Comparison of ENCODE assay signal across 9 mouse cellular contexts in the genomic region with DNA sequence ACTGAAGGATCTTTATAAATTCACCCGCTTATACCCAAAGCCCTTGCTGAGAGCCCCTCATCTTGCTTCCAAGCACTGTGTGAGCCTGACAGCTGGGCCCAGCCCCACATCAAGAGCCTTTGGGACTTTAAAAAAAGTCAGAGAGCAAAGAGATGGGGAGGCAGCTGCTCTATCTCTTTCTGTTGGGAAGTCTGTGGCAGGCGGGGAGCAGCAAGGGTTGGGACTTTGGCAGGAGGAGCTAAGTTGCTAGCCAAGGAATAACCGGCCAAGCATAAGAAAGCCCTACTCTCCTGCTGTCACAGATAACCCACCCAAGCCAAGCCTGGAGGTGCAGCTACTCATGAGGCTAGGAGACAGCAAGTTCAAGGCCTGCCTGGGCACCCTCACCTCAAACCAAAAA. TPM values are rescaled to one million over a fixed set of nuclear protein-coding genes. Genes with fewer than 3 reads are reported as not detected.
A peak's percentile ranks its signal among the peaks of the same experiment; 100 is the strongest.
DNase-seq lines count a peak whose midpoint lies in the region; ATAC-seq lines count a peak whose summit lies in the region.
"Had no signal": no experiment of that assay in that cellular context is flagged by ENCODE, and none has a peak within 500 bp of the region (broad histone marks: within the 10 kb centered on the region; RNA-seq: fewer than 3 reads in every experiment).

No protein-coding gene starts in this region.

- no peak overlapping the region for H3K9ac ChIP-seq in hindbrain, embryonic 13.5 days
- no peak overlapping the region for H3K9ac ChIP-seq in lung, embryonic 15.5 days

- no peaks in the 10 kb centered on the region for H3K9me3 ChIP-seq in hindbrain, embryonic 10.5 days
- 0 out of 2 replicates have a peak, but pooled peaks cover 3% of the 10 kb centered on the region for H3K9me3 ChIP-seq in hindbrain, embryonic 13.5 days
- H3K9me3 ChIP-seq in lung, embryonic 15.5 days, result no peaks in the 10 kb centered on the region

- no peaks in the 10 kb centered on the region for H3K36me3 ChIP-seq in hindbrain, embryonic 10.5 days
- H3K36me3 ChIP-seq in hindbrain, embryonic 13.5 days, result no peaks in the 10 kb centered on the region
- H3K36me3 ChIP-seq in lung, embryonic 15.5 days, result no peaks in the 10 kb centered on the region

- no peaks in the 10 kb centered on the region for H3K27me3 ChIP-seq in hindbrain, embryonic 10.5 days (ENCODE audit: insufficient read depth, poor library complexity, severe bottlenecking)
- H3K27me3 ChIP-seq in hindbrain, embryonic 13.5 days, result no peaks in the 10 kb centered on the region
- H3K27me3 ChIP-seq in lung, embryonic 15.5 days, result no peaks in the 10 kb centered on the region

- no peak overlapping the region for H3K4me2 ChIP-seq in hindbrain, embryonic 13.5 days
- H3K4me2 ChIP-seq in lung, embryonic 15.5 days, result no peak overlapping the region

- 75% methylated on average over 3 of the region's 3 CpGs for WGBS in hindbrain, embryonic 10.5 days
- WGBS in hindbrain, embryonic 13.5 days, result 71% methylated on average over 3 of the region's 3 CpGs
- 42% methylated on average over 3 of the region's 3 CpGs for WGBS in lung, embryonic 15.5 days

- DNase-seq in hindbrain, embryonic 10.5 days (ENCODE audit: low spot score), result no peak
- DNase-seq in cerebellum, adult 11 months, result peak; percentile 71
- DNase-seq in heart, adult 8-10 months (ENCODE audit: low spot score), result peak; percentile 47
- no peak for DNase-seq in spleen, adult 12 weeks (ENCODE audit: low spot score)
- no peak for DNase-seq in adrenal gland, adult 2 months
- no peak for DNase-seq in adrenal gland, adult 18-20 months (ENCODE audit: low spot score in 2 of 2)

- H3K27ac ChIP-seq in hindbrain, embryonic 10.5 days, result peak overlapping the region; percentile 56
- no peak overlapping the region for H3K27ac ChIP-seq in hindbrain, embryonic 13.5 days
- H3K27ac ChIP-seq in lung, embryonic 15.5 days, result 0 out of 2 replicates have a peak overlapping the region, but pooled peaks have one; percentile 9

- ATAC-seq in hindbrain, embryonic 13.5 days (ENCODE audit: low FRiP score), result no peak
- peak; percentile 80 for ATAC-seq in lung, embryonic 15.5 days (ENCODE audit: borderline replicate concordance, extremely low read depth, low FRiP score, low TSS enrichment)
- ATAC-seq: CD4-positive, CD25-positive, alpha-beta regulatory T cell, adult 4 months had no signal

- peaks cover 43% of the 10 kb centered on the region for H3K4me1 ChIP-seq in hindbrain, embryonic 10.5 days (replicated peaks)
- peaks cover 11% of the 10 kb centered on the region for H3K4me1 ChIP-seq in hindbrain, embryonic 13.5 days (replicated peaks)
- H3K4me1 ChIP-seq in lung, embryonic 15.5 days, result peaks cover 16% of the 10 kb centered on the region

- no peak overlapping the region for H3K4me3 ChIP-seq in hindbrain, embryonic 10.5 days
- H3K4me3 ChIP-seq in hindbrain, embryonic 13.5 days, result no peak overlapping the region
- H3K4me3 ChIP-seq in lung, embryonic 15.5 days, result no peak overlapping the region

RNA-seq across cellular contexts. Expression of gene Fzd7, which starts 48.2 kb away (rescaled TPM):
- polyA plus RNA-seq in hindbrain, embryonic 10.5 days (2016; fragmentation: Nextera tagmentation; extraction: Ambion mirVana), result 14.4 and 16.1 TPM in 2 replicates
- 3.3 and 3.6 TPM in 2 replicates for polyA plus RNA-seq in hindbrain, embryonic 13.5 days (2015; fragmentation: Nextera tagmentation; extraction: Ambion mirVana)
- total RNA-seq in heart, adult 8-10 months (2022), result 1 to 10 TPM; 6.2 to 8.5 (median 7.6) TPM
- 15.4 and 15.8 TPM in 2 replicates for polyA plus RNA-seq in lung, embryonic 15.5 days (2015; fragmentation: Nextera tagmentation; extraction: Ambion mirVana)
- 10 to 100 TPM in 1 of 2 experiments, 1 to 10 TPM in 1; 9.9 to 16.7 TPM for total RNA-seq in adrenal gland, adult 2 months (2021)
- 20.1 and 22.0 TPM in 2 replicates for polyA plus RNA-seq in adrenal gland, adult 2 months (2012; rRNA removed)
- 10 to 100 TPM in 1 of 2 experiments, 1 to 10 TPM in 1; 9.9 to 15.2 TPM for total RNA-seq in adrenal gland, adult 18-20 months (2021)
- polyA plus RNA-seq: CD4-positive, CD25-positive, alpha-beta regulatory T cell, adult 4 months had no signal

Comparison
In these comparisons a context has a peak if more than half of its experiments do, and no peak if none do; other contexts are left out.
1. DNase-seq: peak in cerebellum, adult 11 months (single experiment) and heart, adult 8-10 months (single experiment); none in hindbrain, embryonic 10.5 days (single experiment), spleen, adult 12 weeks (single experiment), adrenal gland, adult 2 months (single experiment) and adrenal gland, adult 18-20 months (0 of 2).